Mouse (Mus musculus) gastrocnemius, postnatal 4 days (tissue): Measurements from ENCODE around the gene Eftud2. TPM values are rescaled to one million over a fixed set of nuclear protein-coding genes. Genes with fewer than 3 reads are reported as not detected.
A peak's percentile ranks its signal among the peaks of the same experiment; 100 is the strongest.

Experiments
- DNase-seq, 2 experiments: peaks; one replicate each; pipeline ENCODE4 v3.0.0; 2021 to 2022; ENCODE audit warnings: low spot score in 2 of 2, mixed read lengths in 2 of 2
- total RNA-seq, 2 experiments: library from RNA; stranded (reverse); gene quantifications; 2 replicates each; pipeline ENCODE4 v1.2.3; 2021

The Eftud2 gene
- total RNA-seq, 2 experiments from 2014 or later, result 66.4 to 69.7 TPM

DNA sequence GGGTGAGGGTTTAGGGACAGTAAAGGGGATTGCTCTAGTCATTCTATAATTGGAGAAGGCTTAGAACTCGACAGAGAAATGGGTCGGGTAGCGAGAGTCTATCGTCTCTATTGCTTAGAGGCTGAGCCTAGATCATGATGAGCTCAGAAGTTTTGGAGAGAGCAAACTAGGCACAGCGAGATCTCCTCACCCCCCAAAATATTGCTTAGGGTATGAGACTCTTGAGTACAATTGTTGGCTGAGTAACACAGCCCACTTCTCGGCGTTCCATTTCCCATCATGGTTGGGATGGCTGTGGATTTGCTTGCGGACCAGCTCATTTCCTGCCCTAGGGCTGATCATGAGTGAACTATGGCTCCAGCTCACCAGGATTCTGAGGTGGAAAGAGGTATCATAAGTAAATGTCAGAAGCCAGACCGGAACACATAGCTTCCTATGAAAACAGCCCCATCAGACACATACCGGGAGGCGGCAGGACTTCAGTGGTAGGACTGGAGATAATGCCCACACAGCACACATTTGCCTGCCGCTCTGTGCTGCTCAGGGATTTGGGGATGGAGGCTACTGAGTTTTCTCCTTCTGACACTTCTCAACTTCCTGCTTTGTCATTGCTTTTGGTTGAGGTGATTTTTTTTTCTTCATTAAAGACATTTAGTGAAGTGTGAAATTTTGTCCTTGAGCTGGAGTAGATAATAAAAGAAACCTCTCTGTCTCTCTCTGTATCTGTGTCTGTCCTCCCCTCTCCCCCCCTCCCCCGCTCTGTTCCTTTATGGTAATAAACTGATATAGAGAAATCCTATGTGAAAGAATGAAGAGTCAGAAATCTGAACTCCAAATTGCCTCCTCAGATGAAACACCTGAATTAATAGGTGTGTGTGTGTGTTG is 771 bp upstream of the Eftud2 start:
- DNase-seq, result no peak

DNA sequence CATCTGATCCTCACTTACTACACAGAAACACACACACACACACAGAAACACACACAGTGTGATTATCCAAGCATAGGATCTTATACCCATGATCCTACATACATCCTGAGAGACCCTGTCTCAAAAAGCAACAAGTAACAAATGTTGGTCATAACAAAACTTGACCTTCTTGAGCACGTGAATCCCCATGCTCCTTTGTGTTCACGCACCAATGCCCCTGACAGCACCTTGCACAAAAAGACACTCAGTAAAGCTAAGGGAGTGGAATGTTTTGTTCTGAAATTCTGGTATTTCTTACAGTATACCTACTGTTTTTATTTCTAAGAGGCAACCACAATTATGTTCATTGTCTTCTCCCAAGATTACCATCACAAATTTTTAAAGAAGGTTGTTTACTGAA is 1.2 kb downstream of the Eftud2 start:
- DNase-seq, result no peak

DNA sequence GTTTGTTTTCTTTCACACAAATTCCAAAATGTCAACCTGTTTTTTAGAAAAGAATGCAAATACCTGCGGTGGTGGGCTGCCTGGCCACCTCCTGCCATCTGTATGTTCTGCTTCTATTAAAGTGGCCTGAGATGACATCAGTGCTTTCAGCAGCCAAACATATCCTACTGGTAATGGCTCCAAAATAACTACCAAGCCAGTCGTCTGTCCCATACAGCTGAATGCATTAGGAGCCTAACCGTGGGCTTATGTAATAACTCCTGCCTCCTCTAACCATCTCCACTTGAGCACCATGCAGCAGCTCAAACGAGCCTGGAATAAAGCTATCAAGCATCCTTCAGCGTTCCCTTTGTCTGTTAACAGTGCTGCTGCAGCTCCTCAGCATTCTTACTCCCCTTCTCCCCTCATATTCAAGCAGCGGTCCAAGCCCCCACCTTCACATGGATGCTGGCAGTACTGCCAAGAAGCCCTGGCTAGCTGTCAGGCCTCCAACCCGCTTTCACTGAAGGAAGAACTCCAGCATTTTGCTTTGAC is 5.9 kb downstream of the Eftud2 start:
- no peak for DNase-seq

DNA sequence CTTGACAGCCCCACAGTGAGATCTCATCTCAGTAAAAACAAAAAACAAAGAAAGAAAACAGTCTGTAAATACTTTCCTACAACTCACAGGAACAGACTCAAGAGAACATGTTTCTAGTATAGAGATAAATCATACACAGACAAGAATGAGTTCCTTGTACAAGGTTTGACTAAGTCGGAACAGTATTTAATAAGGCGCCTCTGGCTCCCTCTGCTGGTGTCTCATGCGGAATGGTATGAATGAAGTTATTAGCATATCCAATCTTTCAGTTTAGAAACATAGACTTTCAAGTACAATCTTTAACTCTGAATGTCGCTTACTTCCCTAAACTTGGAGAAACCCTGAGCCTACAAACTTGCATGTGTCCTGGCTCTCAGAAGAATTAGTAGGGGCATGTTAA is 16.5 kb downstream of the Eftud2 start:
- peak in 1 of 2 experiments; percentile 69 for DNase-seq

DNA sequence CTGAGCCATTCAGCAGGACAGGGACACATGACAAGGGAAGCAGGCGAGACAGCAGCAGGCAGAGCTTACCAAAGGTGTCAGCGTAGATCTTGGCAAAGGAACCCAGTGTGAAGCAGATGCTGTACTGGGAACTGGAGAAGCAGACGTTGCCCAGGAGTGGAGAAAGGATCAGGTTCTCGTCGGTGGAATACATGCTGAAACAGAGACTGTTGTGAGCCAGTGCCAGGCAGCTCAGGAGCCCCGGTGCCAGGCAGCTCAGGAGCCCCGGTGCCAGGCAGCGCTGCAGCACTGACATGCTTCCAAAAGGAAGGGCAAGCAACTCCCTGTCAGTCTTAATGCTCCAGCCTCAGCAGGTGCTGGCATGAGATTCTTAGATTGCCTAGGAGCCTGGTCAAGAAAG is 20.9 kb downstream of the Eftud2 start:
- DNase-seq, result no peak

DNA sequence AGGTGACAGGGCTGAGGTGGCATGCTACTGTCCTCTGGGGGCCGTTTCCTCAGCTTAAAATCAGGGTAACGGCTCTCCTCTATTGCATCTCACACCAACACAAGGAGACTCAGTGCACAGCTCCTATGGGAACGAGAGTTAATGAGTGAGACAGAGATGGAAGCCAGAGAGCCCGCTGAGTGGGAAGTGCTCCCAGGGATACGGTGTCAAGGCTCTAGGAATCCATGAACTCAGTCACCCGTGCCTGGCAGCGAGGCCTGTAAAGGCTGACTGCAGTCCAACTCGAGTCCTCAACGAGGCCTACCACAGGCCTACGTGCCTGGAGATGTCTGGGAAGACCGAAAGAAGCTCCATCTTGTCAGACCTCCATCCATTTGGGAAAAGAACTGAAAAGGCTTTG is 21.8 kb downstream of the Eftud2 start:
- no peak for DNase-seq

DNA sequence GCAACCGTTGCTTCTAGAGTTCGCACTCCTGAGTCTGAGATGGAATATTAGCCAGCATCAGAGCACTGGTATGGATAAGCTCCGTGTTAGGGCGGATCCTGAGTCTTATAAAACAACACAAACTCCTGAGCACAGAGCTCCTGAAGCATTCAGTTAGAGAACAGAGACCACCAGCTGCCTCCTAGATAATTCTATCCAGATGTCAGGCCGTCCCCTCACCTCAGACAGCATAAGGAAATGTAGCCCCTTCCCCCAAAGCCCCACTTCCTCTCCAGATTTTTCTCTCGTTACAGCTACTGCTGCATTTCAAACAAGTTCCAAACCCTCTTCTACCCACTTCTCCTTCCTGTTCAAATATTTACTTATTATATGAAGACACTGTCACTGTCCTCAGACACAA is 24.8 kb downstream of the Eftud2 start:
- DNase-seq, result no peak

DNA sequence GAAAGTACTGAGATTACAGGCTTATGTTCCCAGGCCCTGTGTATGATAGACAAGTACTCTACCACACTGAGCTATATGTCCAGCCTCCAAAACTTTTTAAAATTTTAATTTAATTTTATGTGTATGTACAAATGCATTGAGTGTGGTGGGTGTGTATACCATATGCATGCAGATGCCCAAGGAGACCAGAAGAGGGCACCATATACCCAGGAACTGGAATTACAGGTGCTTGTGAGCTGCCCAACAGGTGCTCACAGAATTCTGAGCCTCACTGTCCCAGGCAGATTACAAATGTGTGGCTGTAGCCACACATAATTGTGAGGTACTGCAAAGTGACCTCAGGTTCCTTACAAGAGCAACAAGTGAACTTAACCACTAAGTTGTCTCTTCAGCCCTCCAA is 27.0 kb downstream of the Eftud2 start:
- DNase-seq, result no peak

DNA sequence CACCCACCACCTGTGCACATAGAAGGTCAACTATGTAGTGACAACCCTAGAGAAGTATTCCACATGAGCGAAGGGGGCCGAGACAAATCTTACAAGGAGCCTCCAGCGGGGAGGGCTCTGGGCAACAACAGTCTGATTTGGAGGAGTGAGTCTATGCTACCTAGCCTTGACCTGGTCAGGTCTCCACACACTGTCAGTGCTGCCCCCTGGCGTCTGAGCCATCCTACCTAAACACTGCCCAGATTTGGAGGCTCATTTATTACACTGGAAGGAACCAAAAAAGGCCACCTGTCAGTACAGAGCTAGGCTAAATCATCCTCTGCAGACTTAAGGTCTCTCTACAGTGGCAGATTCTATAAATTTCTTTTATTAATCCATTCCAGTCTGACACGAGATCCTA is 28.9 kb downstream of the Eftud2 start:
- DNase-seq, result peak in 1 of 2 experiments; percentile 64

DNA sequence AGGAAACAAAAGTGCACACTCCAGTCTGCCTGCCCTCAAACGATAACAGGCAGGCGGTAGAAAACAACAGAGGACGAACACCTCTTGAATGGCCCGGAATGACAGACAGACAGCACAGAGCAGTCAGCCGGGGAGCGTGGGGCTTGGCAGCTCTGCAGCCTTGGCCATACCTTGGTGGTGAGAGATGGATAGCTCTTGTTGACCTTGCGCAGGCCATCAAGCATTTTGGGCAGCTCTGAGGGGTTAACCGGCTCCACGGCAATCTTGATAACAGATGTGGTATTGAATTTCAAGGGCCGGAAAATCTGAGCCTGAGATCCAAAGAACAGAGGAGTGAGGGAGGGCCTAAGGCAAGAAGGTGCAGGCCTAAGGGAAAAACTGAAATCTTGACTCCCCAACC is 34.9 kb downstream of the Eftud2 start:
- no peak for DNase-seq

DNA sequence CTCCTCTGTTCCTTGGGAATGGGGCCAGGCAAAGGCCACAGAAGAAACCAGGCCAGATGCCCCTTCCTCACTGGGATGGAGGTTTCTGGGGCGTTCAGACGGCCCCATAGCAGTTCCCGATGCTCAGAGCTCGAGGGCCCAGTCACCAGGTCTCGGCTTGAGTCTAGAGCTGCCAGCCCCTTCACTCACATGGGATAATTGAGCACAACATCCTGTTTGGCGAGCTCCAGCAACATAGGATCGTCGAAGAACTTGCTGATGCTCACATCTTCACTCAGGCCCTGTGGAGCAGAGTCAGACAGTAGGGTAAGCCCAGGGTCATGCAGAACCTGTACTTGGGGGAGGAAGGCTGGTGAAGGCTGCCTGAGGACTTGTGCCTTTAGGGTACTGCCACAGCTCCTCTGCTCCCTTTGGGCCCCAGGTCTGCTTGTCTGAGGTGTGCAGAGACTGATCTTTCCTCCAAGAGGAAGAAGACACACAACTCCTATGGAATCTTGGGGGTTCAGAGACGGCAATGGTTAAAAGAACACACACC is 42.1 kb downstream of the Eftud2 start:
- no peak for DNase-seq

DNA sequence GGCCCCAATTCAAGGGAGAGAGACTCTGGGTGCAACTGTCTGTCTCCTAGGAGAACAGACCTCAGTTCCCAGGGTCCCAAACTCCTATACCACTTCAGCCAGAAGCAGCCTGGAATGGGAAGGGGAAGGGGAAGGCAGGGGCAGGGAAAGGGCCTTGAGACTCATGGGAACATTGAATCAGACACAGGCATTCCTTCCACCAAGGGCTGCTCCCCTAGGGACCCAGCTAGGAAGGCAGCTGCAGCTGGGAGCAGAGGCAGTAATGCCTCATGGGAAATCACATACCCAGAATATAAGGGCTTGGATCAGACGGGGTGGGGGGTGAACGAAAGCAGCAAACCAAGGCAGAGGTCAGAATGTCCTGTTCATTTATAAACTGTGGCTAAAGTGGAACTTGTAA is 42.7 kb downstream of the Eftud2 start:
- no peak for DNase-seq

DNA sequence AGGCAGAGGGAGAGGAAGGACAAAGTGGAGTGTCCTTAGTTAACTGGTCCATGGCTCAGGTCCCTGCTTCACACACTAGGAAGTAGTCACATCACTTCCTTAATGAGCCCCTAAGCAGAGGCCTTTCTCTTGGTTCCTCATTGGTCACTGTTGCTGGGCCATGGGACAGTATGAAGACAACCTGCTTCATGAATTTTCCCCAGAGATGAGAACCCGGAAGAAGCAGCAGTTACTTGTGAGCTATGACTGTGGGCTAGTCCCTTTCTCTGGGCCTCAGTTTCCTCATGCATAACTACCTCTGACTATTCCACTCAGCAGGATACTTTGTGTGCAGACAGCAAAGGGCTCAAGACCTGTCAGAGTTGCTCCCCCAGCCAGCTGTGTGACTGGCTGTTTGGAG is 43.4 kb downstream of the Eftud2 start:
- no peak for DNase-seq

DNA sequence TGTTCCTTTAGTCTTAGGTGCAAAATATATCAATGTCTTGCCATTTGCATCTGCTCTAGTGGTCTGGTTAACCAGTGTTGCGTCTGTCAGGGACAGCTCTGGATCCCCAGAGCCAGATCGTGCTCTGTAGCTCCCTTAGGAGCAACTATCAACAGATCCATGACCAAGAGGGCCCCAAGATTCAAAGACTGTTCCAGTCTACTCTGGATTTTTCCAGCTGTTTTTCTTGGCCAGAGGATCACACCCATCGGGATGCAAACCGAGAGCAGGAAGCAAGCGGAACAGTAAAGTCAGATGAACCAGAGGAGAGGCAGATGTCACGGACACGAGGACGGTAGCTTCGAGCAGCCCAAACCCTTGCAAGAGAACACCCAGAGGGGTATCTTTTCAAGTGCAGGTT is 44.6 kb downstream of the Eftud2 start:
- no peak for DNase-seq

DNA sequence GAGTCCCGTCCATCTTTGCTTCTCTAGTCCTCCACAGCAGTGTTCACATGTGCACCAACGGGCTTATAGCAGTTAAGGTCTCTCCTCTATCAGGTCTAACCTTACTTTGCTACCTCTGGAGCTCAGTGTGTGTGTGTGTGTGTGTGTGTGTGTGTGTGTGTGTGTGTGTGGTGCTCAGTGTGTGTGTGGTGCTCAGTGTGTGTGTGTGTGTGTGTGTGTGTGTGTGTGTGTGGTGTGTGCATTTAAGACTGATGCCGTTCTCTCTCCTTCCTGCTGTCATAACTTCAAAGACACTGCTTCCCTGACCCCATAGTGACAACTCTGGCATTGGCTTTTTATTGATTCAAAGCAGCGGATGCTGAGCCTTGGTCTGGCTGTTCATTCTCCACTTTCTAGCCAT is 45.2 kb downstream of the Eftud2 start, which contains the start of gene Higd1b:
TSS of gene Higd1b (plus strand) at position 301 of the 400 bp plus-strand sequence.
- no peak for DNase-seq

DNA sequence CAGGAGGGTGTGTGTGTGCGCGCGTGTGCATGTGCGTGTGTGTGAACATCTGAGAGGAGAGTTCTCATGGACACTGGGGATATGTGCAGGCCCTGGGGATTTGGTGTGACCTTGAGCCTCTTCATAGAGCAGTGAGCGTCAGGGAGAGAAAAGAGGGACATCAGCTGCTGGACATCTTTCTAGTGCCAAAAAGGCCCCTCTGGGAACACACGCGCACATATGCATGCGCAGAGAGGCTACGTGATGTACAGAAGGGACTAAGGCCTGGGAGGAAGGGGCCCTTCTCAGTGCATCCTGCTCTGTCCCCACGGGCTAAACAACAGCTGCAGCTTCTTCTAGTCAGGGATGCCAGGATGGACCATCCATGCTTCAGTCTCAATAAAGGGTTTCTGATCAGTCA is 46.6 kb downstream of the Eftud2 start:
- no peak for DNase-seq

DNA sequence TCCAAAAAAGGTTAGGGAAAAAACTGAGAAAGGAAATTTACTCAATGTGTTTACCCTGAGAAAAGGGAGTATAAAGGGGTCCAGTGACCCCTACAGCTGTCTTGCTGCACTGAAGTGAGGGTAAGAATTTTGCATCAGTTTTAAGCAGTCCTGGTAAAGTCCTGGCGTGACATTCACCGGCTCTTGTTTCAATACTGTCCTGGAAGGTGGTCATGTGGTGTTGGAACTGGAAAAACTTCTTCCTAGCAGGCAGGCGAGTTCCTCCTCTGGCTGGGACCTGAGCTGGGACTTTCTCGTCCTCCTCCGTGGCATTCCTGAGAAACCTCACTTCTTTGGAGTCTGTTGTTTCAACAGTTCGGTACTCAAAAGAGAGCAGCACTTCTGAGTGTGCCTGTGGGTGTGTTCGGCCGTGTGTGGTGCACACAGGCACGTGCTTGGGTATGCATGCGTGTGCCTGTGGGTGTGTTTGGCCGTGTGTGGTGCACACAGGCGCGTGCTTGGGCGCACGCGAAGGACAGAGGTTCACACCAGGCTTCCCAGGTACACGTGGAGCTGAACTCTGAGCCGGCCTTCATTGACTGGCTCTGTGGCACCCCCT is 48.0 kb downstream of the Eftud2 start:
- no peak for DNase-seq

DNA sequence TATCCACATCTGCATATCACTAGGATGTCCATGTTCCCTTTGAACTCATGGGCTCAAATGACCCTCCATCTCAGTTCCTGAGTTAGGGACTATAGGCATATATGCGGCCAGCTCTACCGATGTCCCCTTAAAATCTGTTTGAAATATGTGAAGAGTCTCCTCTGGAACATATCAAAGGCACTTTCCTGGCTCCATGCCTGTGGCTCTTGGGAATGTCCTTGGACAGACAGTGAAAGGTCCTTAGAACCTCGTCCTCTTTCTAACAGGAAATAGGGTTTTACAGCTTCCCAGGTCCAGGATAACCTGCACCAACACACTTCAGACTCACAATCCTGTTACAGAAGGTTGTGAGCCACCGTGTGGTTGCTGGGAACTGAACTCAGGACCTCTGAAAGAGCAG is 50.5 kb downstream of the Eftud2 start:
- no peak for DNase-seq

DNA sequence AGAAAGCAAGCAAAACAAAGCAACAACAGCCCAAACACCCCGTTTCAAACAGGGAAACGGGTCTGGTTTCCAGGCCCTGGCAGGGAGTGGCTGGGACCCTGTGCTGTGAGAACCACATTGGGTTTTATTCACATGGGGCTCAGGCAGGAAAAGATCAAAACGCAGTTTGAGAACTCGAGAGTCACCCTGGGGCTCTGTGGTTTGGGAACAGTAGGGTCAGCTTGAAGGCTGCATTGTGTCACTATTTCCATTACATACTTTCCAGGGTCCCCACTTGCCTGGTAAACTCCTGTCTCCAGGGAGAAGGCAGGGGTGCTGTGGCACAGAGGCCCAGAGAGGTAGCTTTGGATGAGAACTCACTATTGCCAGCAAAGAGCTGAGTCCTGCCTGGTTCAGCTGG is 53.7 kb downstream of the Eftud2 start:
- DNase-seq, result no peak

DNA sequence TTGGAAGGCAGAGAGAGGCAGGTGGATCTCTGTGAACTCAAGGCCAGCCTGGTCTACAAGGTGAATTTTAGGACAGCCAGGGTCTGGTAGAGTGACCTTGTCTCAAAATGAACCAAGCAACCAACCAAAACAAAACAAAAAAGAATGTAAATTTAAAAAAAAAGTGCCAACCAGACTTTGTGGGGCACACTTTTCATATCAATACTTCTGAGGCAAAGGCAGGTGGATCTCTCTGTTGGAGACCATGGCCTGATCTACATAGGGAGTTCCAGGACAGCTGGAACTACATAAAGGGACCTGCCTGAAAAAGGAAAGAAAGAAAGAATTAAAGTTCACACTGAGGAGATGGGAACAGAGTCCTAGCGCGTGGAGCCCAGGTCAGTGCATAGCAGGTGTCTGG is 54.3 kb downstream of the Eftud2 start:
- DNase-seq, result no peak

DNA sequence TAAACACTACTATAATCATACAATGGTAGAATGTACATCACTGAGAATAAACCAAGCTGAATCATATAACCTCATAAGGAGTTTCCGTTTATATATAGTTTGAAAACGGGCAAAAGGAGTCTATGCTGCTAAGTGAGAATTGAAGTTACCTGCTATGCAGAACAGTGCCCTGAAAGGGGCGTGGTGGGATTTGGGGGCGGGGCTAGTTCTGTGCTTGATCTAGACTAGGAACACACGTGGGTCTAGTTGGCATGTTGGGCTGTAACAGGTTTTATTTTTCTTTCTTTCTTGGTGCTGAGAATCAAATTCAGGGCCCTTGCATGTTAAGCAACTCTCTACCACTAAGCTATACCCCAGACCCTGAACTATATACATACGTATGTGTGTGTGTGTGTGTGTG is 59.6 kb downstream of the Eftud2 start:
- DNase-seq, result no peak

DNA sequence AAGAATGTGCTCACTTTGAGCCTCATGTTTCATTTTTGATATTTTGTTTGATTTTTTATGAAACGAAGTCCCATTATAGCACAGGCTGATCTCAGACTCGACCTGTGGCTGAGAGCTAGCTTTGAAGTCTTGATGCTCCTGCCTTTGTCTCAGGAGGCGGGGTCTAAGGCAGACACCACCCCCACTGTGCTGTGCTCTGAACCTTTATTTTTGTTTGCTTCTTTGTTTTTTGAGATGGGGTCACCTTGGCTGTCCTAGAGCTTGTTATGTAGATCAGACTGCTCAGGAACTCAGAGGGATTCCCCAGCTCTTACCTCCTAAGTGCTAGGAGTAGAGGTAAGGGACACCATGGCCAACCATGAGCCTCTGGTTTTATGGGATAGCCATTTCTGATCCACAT is 60.4 kb downstream of the Eftud2 start:
- DNase-seq, result no peak
